Mouse (Mus musculus): ENCODE measurements at regions not wholly inside any gene's neighbourhood (a gene's known extent, or its start where the extent isn't known, plus 50 kb on each side); places are given as distances from the start of the nearest gene placed in this dataset.

DNA sequence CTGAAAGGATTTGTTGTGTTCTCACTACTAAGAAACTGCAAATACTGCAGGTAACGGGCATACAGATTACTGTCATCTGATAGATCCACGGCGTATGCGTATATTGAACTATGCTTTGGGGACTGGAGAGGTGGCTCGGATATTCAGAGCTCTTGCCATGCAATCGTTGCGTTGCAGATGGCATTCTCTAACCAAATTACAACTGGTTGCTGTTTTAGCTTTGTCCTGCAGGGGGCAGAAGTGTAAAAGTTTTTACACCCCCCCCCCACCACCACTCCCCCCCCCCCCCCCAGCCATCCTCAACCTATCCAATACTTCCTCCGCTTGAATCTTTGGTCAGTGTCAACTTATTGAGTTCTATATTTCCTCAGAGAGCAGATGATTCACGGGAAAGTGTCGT is 51.6 kb upstream of the Mon1b start:
- Histone ChIP-seq H3K36me3 (ENCODE audit: control insufficient read depth, insufficient read depth, low read length) (no peaks in the 10 kb centered on the region), H3K27ac (no peak overlapping the region), H3K27me3 (ENCODE audit: control insufficient read depth, insufficient read depth, low read length) (no peaks in the 10 kb centered on the region), H3K79me2 (replicated peaks; ENCODE audit: control insufficient read depth, insufficient read depth, low read length) (no peaks in the 10 kb centered on the region), H3K4me3 (no peak overlapping the region), H3K4me1 (ENCODE audit: control insufficient read depth, insufficient read depth, low read length) (no peaks in the 10 kb centered on the region), H3K9ac (ENCODE audit: low read depth, low read length) (no peak overlapping the region)
- TF ChIP-seq CTCF (IDR thresholded peaks at IDR 0.05) (0 out of 2 replicates have a peak, but pooled peaks have one; percentile 16), POLR2A (IDR thresholded peaks at IDR 0.05; ENCODE audit: insufficient read depth, low read depth, low read length) (no peak)
- 69% methylated on average over 10 of the region's 10 CpGs for WGBS
- DNase-seq, result no peak
- intact Hi-C loops (cut with DNase I), result loop anchor here (5.0 kb wide), 2 partner anchors 472 to 1536 kb away; no protein-coding TSS in a partner anchor

Measured in heart, adult 2 months (tissue).